Mouse (Mus musculus): Measurements from ENCODE around the gene Myof.

- TF ChIP-seq CTCF (IDR thresholded peaks at IDR 0.05; ENCODE audit: low read depth, low read length) (no peak), POLR2A (IDR thresholded peaks at IDR 0.05; ENCODE audit: extremely low read depth, insufficient read depth, low read length) (no peak)
Measured at GRCm38 (mm10) chr19:38054149-38054719, 10.9 kb upstream of the Myof start.

Data from liver, adult 2 months (tissue).